Mouse (Mus musculus): Measurements from ENCODE around the gene Cnot1. TPM values are rescaled to one million over a fixed set of nuclear protein-coding genes. Genes with fewer than 3 reads are reported as not detected.

Gene Cnot1
- total and polyA plus RNA-seq, 3 experiments: 119 to 3,440 (median 259) TPM

DNA sequence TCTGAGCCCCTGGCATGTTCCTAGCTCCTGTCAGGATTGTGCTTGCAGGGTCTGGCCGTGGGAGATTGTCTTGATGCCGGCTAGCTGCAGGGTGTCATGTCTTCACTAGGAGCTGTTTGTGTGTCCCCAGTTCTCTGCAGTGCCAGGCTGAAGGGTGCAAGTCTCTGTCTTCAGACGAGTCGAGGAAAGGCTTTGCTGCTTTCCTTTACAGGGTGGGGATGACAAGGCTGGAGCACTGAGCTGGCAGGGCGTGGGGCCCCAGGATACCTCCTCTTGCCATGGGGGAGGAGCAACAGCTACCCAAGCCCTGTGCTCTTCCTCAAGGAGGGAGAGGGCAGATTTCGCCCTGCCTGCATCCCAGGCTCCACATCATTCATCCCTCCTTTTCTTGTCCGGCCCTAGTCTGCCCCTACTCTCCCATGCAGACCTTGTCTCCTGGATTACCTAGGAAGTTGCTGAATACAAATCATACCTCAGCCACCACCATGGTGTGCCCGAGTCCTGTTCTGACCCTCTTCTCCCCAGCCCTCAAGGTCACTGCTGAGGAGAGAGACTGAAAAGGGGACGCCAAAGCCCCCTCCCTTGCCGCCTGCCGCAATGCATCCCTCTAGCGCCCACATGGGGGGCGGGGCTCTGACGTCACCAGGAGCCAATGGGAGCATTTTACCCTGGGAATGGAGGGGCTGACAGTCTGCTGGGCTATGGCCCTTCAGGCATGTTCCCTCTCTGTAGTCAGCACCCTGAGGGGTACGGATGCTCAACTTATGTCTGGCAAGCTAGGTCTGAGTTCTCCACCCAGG, 103.6 kb downstream of the Cnot1 start:
- no peak for DNase-seq (ENCODE audit: low read depth, low spot score)
- Histone ChIP-seq H3K27me3 (ENCODE audit: control insufficient read depth in 1 of 2, insufficient read depth in 2 of 2, low read length in 2 of 2) (peaks cover 0 to 6% of the 10 kb centered on the region in 2 experiments; a peak in 3 of 4 replicates), H3K27ac (ENCODE audit: control insufficient read depth, low read depth, low read length) (no peak overlapping the region)

GRCm38 (mm10) chr8:95702480-95703446, 104.5 kb downstream of the Cnot1 start:
- H3K4me1 ChIP-seq (ENCODE audit: control insufficient read depth in 1 of 2, insufficient read depth in 2 of 2, low read length in 2 of 2): no peaks in the 10 kb centered on the region
- H3K36me3 ChIP-seq (ENCODE audit: control insufficient read depth in 1 of 2, insufficient read depth in 2 of 2, low read length in 2 of 2): no peaks in the 10 kb centered on the region
- H3K27me3 ChIP-seq (ENCODE audit: control insufficient read depth in 1 of 2, insufficient read depth in 2 of 2, low read length in 2 of 2): peaks cover 0 to 3% of the 10 kb centered on the region in 2 experiments; a peak in 3 of 4 replicates
- no peak overlapping the region for H3K9ac ChIP-seq (ENCODE audit: control insufficient read depth, low read depth, low read length, poor library complexity, severe bottlenecking)
- H3K4me3 ChIP-seq (ENCODE audit: control insufficient read depth in 1 of 2, insufficient read depth in 1 of 2, low read depth in 2 of 2, low read length in 2 of 2): no peak overlapping the region
- no peaks in the 10 kb centered on the region for H3K9me3 ChIP-seq (replicated peaks; ENCODE audit: insufficient read depth, low read length)
- DNase-seq (ENCODE audit: low read depth, low spot score): peak; percentile 43
- no peak for TF ChIP-seq MAX (IDR thresholded peaks at IDR 0.05; ENCODE audit: low read length)
- TF ChIP-seq UBTF (IDR thresholded peaks at IDR 0.05; ENCODE audit: borderline replicate concordance, insufficient read depth, low read depth, low read length): no peak
- no peak for TF ChIP-seq POLR2AphosphoS2 (IDR thresholded peaks at IDR 0.05; ENCODE audit: low read length)
- no peaks in the 10 kb centered on the region for H3K79me2 ChIP-seq (ENCODE audit: control insufficient read depth, insufficient read depth, low read length, poor library complexity)
- H3K27ac ChIP-seq (ENCODE audit: control insufficient read depth, low read depth, low read length): no peak overlapping the region

More for the DNA sequence above, 103.6 kb downstream of the Cnot1 start:
- Histone ChIP-seq H3K4me1 (ENCODE audit: control insufficient read depth in 1 of 2, insufficient read depth in 2 of 2, low read length in 2 of 2) (no peaks in the 10 kb centered on the region), H3K9me3 (replicated peaks; ENCODE audit: insufficient read depth, low read length) (no peaks in the 10 kb centered on the region), H3K79me2 (ENCODE audit: control insufficient read depth, insufficient read depth, low read length, poor library complexity) (no peaks in the 10 kb centered on the region), H3K36me3 (ENCODE audit: control insufficient read depth in 1 of 2, insufficient read depth in 2 of 2, low read length in 2 of 2) (no peaks in the 10 kb centered on the region), H3K9ac (ENCODE audit: control insufficient read depth, low read depth, low read length, poor library complexity, severe bottlenecking) (no peak overlapping the region), H3K4me3 (ENCODE audit: control insufficient read depth in 1 of 2, insufficient read depth in 1 of 2, low read depth in 2 of 2, low read length in 2 of 2) (no peak overlapping the region)
- TF ChIP-seq RCOR1 (IDR thresholded peaks at IDR 0.05; ENCODE audit: low read depth, low read length) (no peak), ZC3H11A (IDR thresholded peaks at IDR 0.05; ENCODE audit: low read depth, low read length) (no peak), POLR2AphosphoS2 (IDR thresholded peaks at IDR 0.05; ENCODE audit: low read length) (no peak), UBTF (IDR thresholded peaks at IDR 0.05; ENCODE audit: borderline replicate concordance, insufficient read depth, low read depth, low read length) (no peak), TCF12 (IDR thresholded peaks at IDR 0.05; ENCODE audit: low read depth, low read length) (no peak), E2F4 (IDR thresholded peaks at IDR 0.05; ENCODE audit: borderline replicate concordance, low read depth, low read length) (no peak), NRF1 (IDR thresholded peaks at IDR 0.05; ENCODE audit: insufficient read depth, low read depth, low read length, poor library complexity, severe bottlenecking) (no peak), ETS1 (IDR thresholded peaks at IDR 0.05; ENCODE audit: low read depth, low read length) (no peak), KAT2A (conservative IDR thresholded peaks at IDR 0.05; ENCODE audit: low read depth, low read length) (no peak)
